Mouse (Mus musculus): ENCODE measurements around the gene Duoxa1. TPM values are rescaled to one million over a fixed set of nuclear protein-coding genes. Genes with fewer than 3 reads are reported as not detected.
"Not testable (repeated sequence)": the region's sequence is repeated elsewhere in the genome, so short reads cannot be mapped to it uniquely, and the experiment has no call there.

The Duoxa1 gene
- total RNA-seq, 2 experiments from 2014 or later: not detected

DNA sequence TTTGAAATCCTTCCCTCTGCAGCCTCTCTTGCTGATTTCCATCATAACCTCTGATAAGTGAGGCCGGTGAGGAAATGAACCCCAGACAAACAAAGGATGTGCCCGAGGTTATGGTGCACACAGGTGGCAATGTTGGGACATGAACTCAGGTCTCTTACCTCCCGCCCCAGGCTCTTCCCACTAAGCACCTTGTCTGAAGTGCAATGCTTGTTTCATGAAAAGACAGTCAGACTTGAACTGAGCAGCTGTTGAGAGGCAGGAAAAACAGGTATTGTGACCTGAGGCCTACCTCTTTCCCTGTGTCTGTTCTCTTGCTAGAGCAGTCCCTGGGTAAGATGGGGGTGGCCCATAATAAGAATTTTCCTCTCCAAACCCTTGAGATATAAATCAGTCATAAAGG, 18.7 kb upstream of the Duoxa1 start:
- no peak for ATAC-seq (ENCODE audit: poor library complexity, severe bottlenecking)

DNA sequence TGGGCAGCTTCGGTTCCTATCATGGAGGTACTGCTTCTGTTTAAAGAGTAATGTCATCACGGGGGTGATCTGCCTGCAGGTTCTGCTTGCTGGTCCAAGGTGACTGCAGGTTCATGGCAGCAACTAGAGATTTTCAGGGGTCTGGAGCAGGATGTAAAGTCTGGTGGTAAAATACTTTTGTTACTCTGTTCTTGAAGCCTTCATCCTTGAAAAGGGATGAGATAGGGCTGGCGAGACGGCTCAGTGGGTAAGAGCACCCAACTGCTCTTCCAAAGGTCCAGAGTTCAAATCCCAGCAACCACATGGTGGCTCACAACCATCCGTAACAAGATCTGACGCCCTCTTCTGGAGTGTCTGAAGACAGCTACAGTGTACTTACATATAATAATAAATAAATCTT, 16.8 kb upstream of the Duoxa1 start:
- not testable (repeated sequence) for ATAC-seq (ENCODE audit: poor library complexity, severe bottlenecking)

DNA sequence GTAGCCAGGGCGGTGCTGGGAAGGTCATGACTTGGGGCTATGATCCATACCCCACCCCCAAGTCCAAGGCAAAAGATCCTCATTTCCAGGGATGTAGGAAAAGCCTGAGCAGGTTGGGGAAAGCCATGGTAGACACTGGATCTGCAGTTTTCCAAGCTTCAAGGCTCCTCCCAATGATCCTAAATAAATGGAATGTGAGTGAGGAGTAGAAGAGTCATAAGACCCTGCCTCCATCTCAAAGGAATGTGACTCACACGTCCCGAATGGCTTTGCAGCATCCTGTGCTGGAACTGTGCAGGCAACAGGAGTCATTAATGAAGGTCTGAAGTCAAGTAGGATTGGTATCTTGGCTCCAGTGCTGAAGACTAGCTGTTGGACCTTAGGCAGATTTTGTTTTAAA, 14.5 kb upstream of the Duoxa1 start:
- ATAC-seq (ENCODE audit: poor library complexity, severe bottlenecking): no peak

- ATAC-seq (ENCODE audit: poor library complexity, severe bottlenecking): no peak
Observed at GRCm38 (mm10) chr2:122325361-122325760, 11.8 kb upstream of the Duoxa1 start.

DNA sequence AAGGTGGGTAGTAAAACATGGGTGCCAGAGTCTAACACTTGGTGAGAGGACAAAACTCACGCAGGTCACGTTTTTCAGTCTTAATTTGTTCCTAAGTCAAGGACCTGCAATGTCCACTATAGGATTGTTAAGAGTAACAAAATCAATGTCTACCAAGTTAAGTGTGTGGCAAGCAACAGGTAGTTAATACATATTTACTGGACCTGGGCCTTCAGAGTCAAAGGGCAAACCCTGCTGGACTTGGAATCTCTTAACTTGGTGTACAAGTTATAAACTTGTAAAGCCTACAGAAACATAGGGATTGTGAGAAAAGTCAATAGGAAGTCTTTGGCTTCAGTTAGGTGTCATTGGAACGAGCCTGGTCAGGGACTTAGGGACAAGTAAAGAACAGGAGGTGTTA, 11.1 kb upstream of the Duoxa1 start:
- no peak for ATAC-seq (ENCODE audit: poor library complexity, severe bottlenecking)

DNA sequence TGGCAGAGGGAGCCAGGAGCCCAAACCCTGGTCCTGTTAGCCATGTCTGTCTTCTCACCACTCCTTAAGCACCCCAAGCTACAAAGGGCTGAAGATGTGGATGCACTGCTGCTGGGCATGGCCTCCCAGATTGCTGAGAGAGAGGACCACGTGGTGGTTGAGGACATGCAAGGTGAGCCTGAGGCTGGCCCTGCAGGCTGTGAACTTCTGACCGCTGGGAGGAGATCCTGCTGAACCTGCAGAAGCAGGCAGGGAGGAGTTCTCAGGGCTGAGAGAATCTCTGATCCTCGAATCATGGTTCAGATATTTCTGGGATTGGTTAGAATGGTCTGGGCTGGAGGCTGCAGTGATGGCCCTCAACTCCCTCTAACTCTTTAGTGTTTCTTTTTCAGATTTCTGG, 10.4 kb upstream of the Duoxa1 start:
- no peak for ATAC-seq (ENCODE audit: poor library complexity, severe bottlenecking)

DNA sequence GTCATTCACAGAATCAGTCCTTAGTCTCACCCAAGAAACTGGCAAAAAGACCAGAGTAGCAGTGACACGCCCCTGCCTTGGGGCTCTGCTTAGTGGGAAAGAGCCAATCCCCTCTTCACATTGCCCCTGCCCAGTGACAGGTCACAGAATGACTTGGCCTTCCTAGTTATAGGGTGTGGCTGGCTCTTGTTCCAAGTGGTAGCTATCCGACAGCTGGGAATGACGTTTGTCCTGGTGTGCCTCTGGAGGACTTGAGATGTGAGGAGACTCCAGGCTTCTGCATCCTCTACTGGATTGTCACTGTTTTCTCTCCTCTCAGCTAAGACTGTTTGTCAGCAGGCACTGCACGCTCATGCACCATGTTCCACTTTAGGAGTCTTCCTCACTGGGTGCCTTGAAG, 3.9 kb upstream of the Duoxa1 start:
- ATAC-seq (ENCODE audit: poor library complexity, severe bottlenecking): no peak

DNA sequence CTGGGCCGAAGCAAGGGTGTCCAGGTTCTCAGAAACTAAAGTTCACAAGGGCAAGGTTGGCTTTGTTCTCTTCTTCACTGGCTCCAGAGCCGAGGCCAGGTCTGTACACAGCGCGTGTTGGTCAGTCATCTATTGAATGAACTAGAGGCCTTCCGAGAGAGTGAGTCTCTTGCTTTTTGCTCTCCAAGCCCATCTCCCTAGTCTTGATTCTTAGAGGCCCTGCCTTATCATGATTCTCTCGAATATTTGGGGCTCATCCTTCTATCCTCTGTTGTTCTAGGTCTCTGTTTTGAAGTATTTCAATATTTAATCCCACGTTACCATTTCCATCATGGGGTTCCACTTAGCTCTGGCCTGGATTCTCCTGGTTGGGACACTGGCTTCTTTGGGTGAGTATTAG, 1.8 kb upstream of the Duoxa1 start, which contains the start of gene Duox1:
Gene Duox1, plus strand, starts transcription at position 301 of the 400 bp plus-strand sequence.
- ATAC-seq (ENCODE audit: poor library complexity, severe bottlenecking): no peak

GRCm38 (mm10) chr2:122312722-122313417, 660 bp downstream of the Duoxa1 start:
- ATAC-seq (ENCODE audit: poor library complexity, severe bottlenecking): peak; percentile 82

DNA sequence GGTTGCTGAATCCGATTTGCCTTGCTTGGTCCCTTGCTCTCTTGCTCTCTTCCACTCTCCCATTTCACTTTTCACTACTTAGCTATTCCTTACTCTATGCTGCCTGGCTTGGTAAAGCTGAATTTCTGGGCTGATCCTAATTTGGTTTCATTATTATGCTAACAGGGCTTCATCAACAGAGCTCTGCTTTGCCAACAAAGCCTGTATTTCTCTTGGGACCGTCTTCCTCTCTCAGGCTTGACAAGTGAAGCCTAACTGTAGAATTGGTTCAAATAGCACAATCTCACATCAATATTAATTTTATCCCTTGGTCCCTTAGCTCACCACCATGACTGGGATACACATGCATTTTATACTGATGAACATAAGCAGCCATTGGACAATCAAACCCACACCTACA, 2.0 kb downstream of the Duoxa1 start:
- no peak for ATAC-seq (ENCODE audit: poor library complexity, severe bottlenecking)

DNA sequence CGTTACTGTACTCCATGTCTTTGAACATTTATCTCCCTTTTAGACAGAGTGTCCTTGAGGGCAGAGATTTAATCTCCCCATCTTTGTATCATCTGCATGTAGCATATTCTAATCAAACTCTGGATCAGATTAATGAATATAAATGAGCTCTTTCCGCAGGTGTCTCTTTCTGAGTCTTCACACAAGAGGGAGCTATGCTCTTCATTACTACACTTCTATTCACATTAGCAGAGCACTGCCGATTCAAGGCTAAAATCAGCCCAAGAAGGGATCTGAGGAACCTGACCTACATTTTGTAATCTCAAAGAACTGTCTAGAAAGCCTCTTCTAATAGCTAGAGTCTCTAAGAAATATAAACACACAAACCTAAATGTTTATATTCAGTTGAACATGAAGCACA, 3.9 kb downstream of the Duoxa1 start:
- ATAC-seq (ENCODE audit: poor library complexity, severe bottlenecking): no peak

DNA sequence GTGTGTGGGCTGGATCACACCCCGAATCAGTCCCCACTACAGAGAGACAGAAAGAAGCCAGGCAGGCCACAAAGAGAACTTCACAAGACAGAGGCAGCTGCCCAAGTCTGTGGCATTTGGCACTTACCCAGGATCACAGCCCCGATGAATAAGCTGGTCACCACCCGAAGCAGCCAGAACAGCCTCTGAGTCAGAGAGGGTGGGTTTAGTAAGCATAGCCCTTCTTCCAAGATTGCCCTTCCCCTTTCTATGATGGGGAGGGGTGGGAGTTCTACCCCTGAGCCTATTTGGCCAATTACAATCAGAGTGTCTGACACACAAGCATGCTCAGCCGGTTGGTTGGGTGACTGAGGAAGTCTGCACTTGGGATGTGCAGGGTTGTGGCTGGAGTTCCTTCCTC, 7.3 kb downstream of the Duoxa1 start:
- ATAC-seq (ENCODE audit: poor library complexity, severe bottlenecking): no peak

GRCm38 (mm10) chr2:122305097-122305892, 8.2 kb downstream of the Duoxa1 start:
- ATAC-seq (ENCODE audit: poor library complexity, severe bottlenecking): no peak

DNA sequence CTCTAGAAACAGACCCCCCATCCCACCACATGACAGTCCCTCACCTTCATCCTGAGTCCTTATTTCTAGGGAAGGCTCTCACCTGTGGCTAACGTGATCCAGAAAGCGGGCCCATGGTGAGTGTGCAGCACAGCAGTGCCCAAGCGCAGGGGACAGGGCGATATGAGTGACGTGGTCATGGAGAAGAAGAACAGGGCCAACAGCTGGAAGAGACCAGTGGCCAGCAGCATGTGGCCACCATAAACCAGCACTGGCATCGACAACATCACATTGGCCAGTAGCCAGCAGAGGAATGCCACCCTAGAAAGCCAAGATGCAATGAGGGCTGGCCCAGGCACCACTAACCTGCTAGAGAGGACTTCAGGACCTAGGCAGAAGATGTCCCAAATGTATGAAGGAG, 9.0 kb downstream of the Duoxa1 start:
- ATAC-seq (ENCODE audit: poor library complexity, severe bottlenecking): no peak

GRCm38 (mm10) chr2:122302574-122303241, 10.8 kb downstream of the Duoxa1 start:
- ATAC-seq (ENCODE audit: poor library complexity, severe bottlenecking): peak; percentile 73

DNA sequence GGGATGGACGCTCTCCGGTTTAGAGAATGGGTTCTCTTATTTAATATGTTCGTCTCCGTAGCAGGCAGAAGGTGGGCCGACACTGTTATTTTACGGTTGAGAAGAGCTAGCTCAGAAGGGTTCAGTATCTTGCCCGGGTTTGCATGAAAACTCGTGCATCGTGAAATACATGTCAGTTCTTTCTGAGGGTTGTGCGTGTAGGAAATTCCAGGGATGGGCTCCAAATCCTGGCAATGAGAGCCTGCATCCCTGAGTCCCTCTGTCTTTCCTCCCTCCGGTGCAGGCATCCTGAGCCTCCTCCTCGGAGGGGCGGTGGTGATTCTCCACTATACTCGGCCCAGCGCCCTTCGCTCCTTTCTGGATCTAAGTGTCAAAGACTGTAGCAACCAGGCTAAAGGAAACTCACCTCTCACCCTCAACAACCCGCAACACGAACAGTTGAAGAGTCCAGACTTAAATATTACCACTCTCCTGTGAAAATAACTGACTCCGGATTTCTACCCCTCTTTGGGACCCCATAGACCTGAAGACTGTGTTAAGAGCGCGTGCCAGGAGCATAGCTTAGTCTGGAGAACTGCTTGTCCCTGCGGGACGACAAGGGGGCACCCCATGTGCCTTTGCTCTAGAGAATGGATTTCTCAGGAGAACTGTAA, 11.5 kb downstream of the Duoxa1 start:
- no peak for ATAC-seq (ENCODE audit: poor library complexity, severe bottlenecking)

- peak; percentile 35 for ATAC-seq (ENCODE audit: poor library complexity, severe bottlenecking)
Observed at GRCm38 (mm10) chr2:122301081-122301920, 12.2 kb downstream of the Duoxa1 start.

DNA sequence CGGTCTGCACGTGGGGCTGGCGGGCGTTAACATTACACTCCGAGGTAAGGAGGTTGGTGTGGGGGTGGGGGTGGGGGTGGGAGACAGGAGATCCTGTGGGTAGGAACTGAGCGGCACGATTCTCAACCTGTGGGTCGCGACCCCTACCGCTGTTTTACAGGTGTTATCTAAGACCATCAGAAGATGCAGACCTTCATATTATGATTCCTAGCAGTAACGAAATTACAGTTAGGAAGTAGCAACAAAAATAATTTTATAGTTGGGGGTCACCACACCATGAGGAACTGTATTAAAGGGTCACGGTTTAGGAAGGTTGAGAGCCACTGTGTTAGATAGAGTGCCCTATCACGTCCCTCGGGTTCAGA, 12.9 kb downstream of the Duoxa1 start:
- no peak for ATAC-seq (ENCODE audit: poor library complexity, severe bottlenecking)

DNA sequence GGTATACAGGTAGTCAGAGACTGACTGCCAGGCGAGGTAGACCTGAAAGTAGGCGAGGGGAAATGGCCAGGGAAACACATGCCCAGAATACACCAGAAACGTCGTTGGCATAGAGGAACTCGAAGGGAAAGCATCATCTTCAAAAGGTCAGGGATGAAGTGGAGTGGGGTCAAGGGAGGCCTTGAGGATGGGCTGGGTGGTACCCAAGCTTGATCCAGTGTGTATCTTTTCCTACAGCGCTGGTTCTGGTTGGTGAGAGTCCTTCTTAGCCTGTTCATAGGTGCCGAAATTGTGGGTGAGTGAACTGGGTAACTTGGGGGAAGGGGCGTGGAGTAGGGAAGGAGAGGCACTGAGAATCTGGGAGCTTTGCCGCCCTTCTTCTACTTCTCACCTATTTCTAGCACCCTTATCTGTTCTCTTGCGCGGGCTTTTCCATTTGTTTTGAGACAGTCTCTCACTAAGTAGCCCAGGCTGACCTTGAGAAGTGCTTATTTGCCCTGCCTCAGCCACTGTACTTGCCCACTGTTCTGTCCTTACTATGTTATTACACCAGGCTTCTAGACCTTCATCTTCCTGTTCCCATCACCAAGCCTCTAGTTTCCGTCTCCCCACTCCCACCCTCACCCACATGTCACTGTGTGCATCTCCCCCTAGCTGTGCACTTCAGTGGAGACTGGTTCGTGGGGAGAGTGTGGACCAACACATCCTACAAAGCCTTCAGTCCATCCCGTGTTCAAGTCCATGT, 13.4 kb downstream of the Duoxa1 start:
- ATAC-seq (ENCODE audit: poor library complexity, severe bottlenecking): no peak

Measured in megakaryocyte, adult 5-6 weeks (primary cell).